Mouse (Mus musculus): ENCODE measurements around the gene Sncb. TPM values are rescaled to one million over a fixed set of nuclear protein-coding genes. Genes with fewer than 3 reads are reported as not detected.

Gene Sncb
- polyA plus RNA-seq, 1 experiment from 2014 or later: 2.9 TPM

GRCm38 (mm10) chr13:54726131-54726530 lies 40.3 kb downstream of the Sncb start:
- H3K9ac ChIP-seq: no peak overlapping the region
- no peak for ATAC-seq (ENCODE audit: low FRiP score)
- H3K27me3 ChIP-seq: no peaks in the 10 kb centered on the region
- H3K4me1 ChIP-seq: no peaks in the 10 kb centered on the region; the same call in 1 of the 2 replicates
- H3K9me3 ChIP-seq (replicated peaks): no peaks in the 10 kb centered on the region; the same call in 1 of the 2 replicates
- no peak overlapping the region for H3K27ac ChIP-seq
- 72% methylated on average over 11 of the region's 11 CpGs for WGBS
- H3K4me3 ChIP-seq: no peak overlapping the region
- H3K36me3 ChIP-seq: no peaks in the 10 kb centered on the region
- no peak overlapping the region for H3K4me2 ChIP-seq (replicated peaks)

- ATAC-seq (ENCODE audit: low FRiP score): no peak
- no peaks in the 10 kb centered on the region; the same call in 1 of the 2 replicates for H3K9me3 ChIP-seq (replicated peaks)
- no peak overlapping the region for H3K4me3 ChIP-seq
- H3K4me1 ChIP-seq: peaks cover 3% of the 10 kb centered on the region
- H3K27ac ChIP-seq: no peak overlapping the region
- no peak overlapping the region for H3K9ac ChIP-seq
- H3K27me3 ChIP-seq: no peaks in the 10 kb centered on the region
- WGBS: 91% methylated on average over 3 of the region's 3 CpGs
- no peak overlapping the region for H3K4me2 ChIP-seq (replicated peaks)
- H3K36me3 ChIP-seq: no peaks in the 10 kb centered on the region
Measured at GRCm38 (mm10) chr13:54723143-54723542, 43.3 kb downstream of the Sncb start.

GRCm38 (mm10) chr13:54716916-54717315 lies 49.5 kb downstream of the Sncb start:
- ATAC-seq (ENCODE audit: low FRiP score): peak; percentile 54; the same call in 1 of the 2 replicates
- H3K9me3 ChIP-seq (replicated peaks): no peaks in the 10 kb centered on the region
- H3K36me3 ChIP-seq: no peaks in the 10 kb centered on the region
- H3K27me3 ChIP-seq: peaks cover 18% of the 10 kb centered on the region
- H3K27ac ChIP-seq: no peak overlapping the region
- 3% methylated on average over 5 of the region's 5 CpGs for WGBS
- H3K4me3 ChIP-seq: no peak overlapping the region
- H3K4me2 ChIP-seq (replicated peaks): no peak overlapping the region
- H3K4me1 ChIP-seq: peaks cover 10% of the 10 kb centered on the region; the same call in 1 of the 2 replicates
- H3K9ac ChIP-seq: no peak overlapping the region

- Histone ChIP-seq H3K9me3 (replicated peaks) (no peaks in the 10 kb centered on the region), H3K4me2 (replicated peaks) (no peak overlapping the region), H3K27me3 (peaks cover 18% of the 10 kb centered on the region), H3K4me3 (no peak overlapping the region), H3K27ac (no peak overlapping the region), H3K36me3 (no peaks in the 10 kb centered on the region), H3K4me1 (peaks cover 10% of the 10 kb centered on the region; the same call in 1 of the 2 replicates), H3K9ac (no peak overlapping the region)
- no peak for ATAC-seq (ENCODE audit: low FRiP score)
- WGBS: 80% methylated on average over 10 of the region's 10 CpGs
Measured at GRCm38 (mm10) chr13:54714996-54715395, 51.4 kb downstream of the Sncb start.

GRCm38 (mm10) chr13:54714393-54714792 lies 52.0 kb downstream of the Sncb start:
- Histone ChIP-seq H3K4me1 (peaks cover 10% of the 10 kb centered on the region; the same call in 1 of the 2 replicates), H3K4me2 (replicated peaks) (no peak overlapping the region), H3K27me3 (peaks cover 18% of the 10 kb centered on the region), H3K9ac (no peak overlapping the region), H3K27ac (no peak overlapping the region), H3K36me3 (no peaks in the 10 kb centered on the region), H3K4me3 (no peak overlapping the region), H3K9me3 (replicated peaks) (no peaks in the 10 kb centered on the region)
- WGBS: 40% methylated on average over 4 of the region's 4 CpGs
- ATAC-seq (ENCODE audit: low FRiP score): no peak

- H3K27ac ChIP-seq: no peak overlapping the region
- H3K9me3 ChIP-seq (replicated peaks): no peaks in the 10 kb centered on the region
- H3K4me1 ChIP-seq: no peaks in the 10 kb centered on the region
- no peak overlapping the region for H3K4me3 ChIP-seq
- peaks cover 16% of the 10 kb centered on the region; the same call in 1 of the 2 replicates for H3K27me3 ChIP-seq
- ATAC-seq (ENCODE audit: low FRiP score): no peak
- no peak overlapping the region for H3K9ac ChIP-seq
- H3K36me3 ChIP-seq: no peaks in the 10 kb centered on the region
- 85% methylated on average over 3 of the region's 3 CpGs for WGBS
- no peak overlapping the region for H3K4me2 ChIP-seq (replicated peaks)
Measured at GRCm38 (mm10) chr13:54710866-54711265, 55.5 kb downstream of the Sncb start.

Other genes with a start within 250 kb of the Sncb start
- gene 4833439L19Rik, start 201.2 kb downstream of the Sncb start, polyA plus RNA-seq (2016; fragmentation: Nextera tagmentation; extraction: Ambion mirVana): 235 and 241 TPM in 2 replicates
- 52.1 and 54.2 TPM in 2 replicates for gene Arl10, start 191.6 kb downstream of the Sncb start, polyA plus RNA-seq (2016; fragmentation: Nextera tagmentation; extraction: Ambion mirVana)
- 57.1 and 57.8 TPM in 2 replicates for gene Nop16, start 176.5 kb downstream of the Sncb start, polyA plus RNA-seq (2016; fragmentation: Nextera tagmentation; extraction: Ambion mirVana)
- gene Higd2a, start 176.4 kb downstream of the Sncb start, polyA plus RNA-seq (2016; fragmentation: Nextera tagmentation; extraction: Ambion mirVana): 171 and 172 TPM in 2 replicates
- 54.4 and 58.2 TPM in 2 replicates for gene Cltb, start 155.3 kb downstream of the Sncb start, polyA plus RNA-seq (2016; fragmentation: Nextera tagmentation; extraction: Ambion mirVana)
- gene Faf2, start 144.8 kb downstream of the Sncb start, polyA plus RNA-seq (2016; fragmentation: Nextera tagmentation; extraction: Ambion mirVana): 84.2 and 89.7 TPM in 2 replicates
- gene Rnf44, start 72.7 kb downstream of the Sncb start, polyA plus RNA-seq (2016; fragmentation: Nextera tagmentation; extraction: Ambion mirVana): 95.6 and 98.0 TPM in 2 replicates
- not detected in 2 replicates for gene Cdhr2, start 65.1 kb downstream of the Sncb start, polyA plus RNA-seq (2016; fragmentation: Nextera tagmentation; extraction: Ambion mirVana)
- gene Gprin1, start 16.7 kb downstream of the Sncb start, polyA plus RNA-seq (2016; fragmentation: Nextera tagmentation; extraction: Ambion mirVana): 26.0 and 30.7 TPM in 2 replicates
- not detected in 2 replicates for gene Eif4e1b, start 17.4 kb upstream of the Sncb start, polyA plus RNA-seq (2016; fragmentation: Nextera tagmentation; extraction: Ambion mirVana)
- 30.0 and 35.0 TPM in 2 replicates for gene Tspan17, start 22.8 kb upstream of the Sncb start, polyA plus RNA-seq (2016; fragmentation: Nextera tagmentation; extraction: Ambion mirVana)
- gene Unc5a, start 182.8 kb upstream of the Sncb start, polyA plus RNA-seq (2016; fragmentation: Nextera tagmentation; extraction: Ambion mirVana): 5.8 and 6.1 TPM in 2 replicates